Mouse (Mus musculus) macrophage (primary cell): Measurements from ENCODE around the gene Cebpb. TPM values are rescaled to one million over a fixed set of nuclear protein-coding genes. Genes with fewer than 3 reads are reported as not detected.

ENCODE experiments used
- H3K27ac ChIP-seq: fragments of 350-480 bp; formaldehyde crosslinking; 2 replicates; pipeline ENCODE4 v1.9.0; 2021
- H3K36me3 ChIP-seq: fragments of 350-480 bp; formaldehyde crosslinking; 2 replicates; pipeline ENCODE4 v1.9.0; 2021; ENCODE audit errors: inconsistent target
- H3K4me3 ChIP-seq: fragments of 350-480 bp; formaldehyde crosslinking; 2 replicates; pipeline ENCODE4 v1.9.0; 2021; ENCODE audit errors: inconsistent target
- H3K79me2 ChIP-seq: fragments of 350-480 bp; formaldehyde crosslinking; 2 replicates; pipeline ENCODE4 v1.9.0; 2021; ENCODE audit errors: inconsistent target
- WGBS: methylation state at CpG from one replicate; pipeline ENCODE4 v1.1.7; 2026; ENCODE audit warnings: inconsistent platforms; ENCODE audit not compliant: missing documents; 5-methylcytosine and 5-hydroxymethylcytosine counted together
- polyA plus RNA-seq: library from polyadenylated mRNA; stranded (reverse); fragments of 250-400 nt; gene quantifications from 3 replicates; pipeline ENCODE4 v1.2.4, GENCODE M21; 2018; ENCODE audit warnings: inconsistent platforms

Cebpb gene
- polyA plus RNA-seq, 1 experiment from 2014 or later = 4.8 TPM

- Histone ChIP-seq H3K79me2 (no peaks in the 10 kb centered on the region), H3K4me3 (no peak overlapping the region), H3K27ac (no peak overlapping the region), H3K36me3 (no peaks in the 10 kb centered on the region)
- 70% methylated on average over 16 of the region's 23 CpGs for WGBS
Measured at GRCm38 (mm10) chr2:167712872-167713821, 24.4 kb downstream of the Cebpb start.

- no peaks in the 10 kb centered on the region for H3K36me3 ChIP-seq
- WGBS = 96% methylated on average over 6 of the region's 6 CpGs
- H3K27ac ChIP-seq = peak overlapping the region; percentile 84; the same call in 1 of the 2 replicates
- H3K4me3 ChIP-seq = no peak overlapping the region
- H3K79me2 ChIP-seq = no peaks in the 10 kb centered on the region
Measured at GRCm38 (mm10) chr2:167714298-167714697, 25.6 kb downstream of the Cebpb start.

GRCm38 (mm10) chr2:167715008-167715407 is 26.3 kb downstream of the Cebpb start:
- H3K79me2 ChIP-seq = no peaks in the 10 kb centered on the region
- H3K27ac ChIP-seq = peak overlapping the region; percentile 84
- WGBS = 37% methylated on average over 6 of the region's 6 CpGs
- H3K36me3 ChIP-seq = no peaks in the 10 kb centered on the region
- H3K4me3 ChIP-seq = no peak overlapping the region

GRCm38 (mm10) chr2:167717208-167717607 is 28.5 kb downstream of the Cebpb start:
- no peak overlapping the region for H3K4me3 ChIP-seq
- peak overlapping the region; percentile 84 for H3K27ac ChIP-seq
- no peaks in the 10 kb centered on the region for H3K79me2 ChIP-seq
- WGBS = 0% methylated on average over 1 of the region's 1 CpGs
- no peaks in the 10 kb centered on the region for H3K36me3 ChIP-seq

- WGBS = 93% methylated on average over 4 of the region's 4 CpGs
- no peaks in the 10 kb centered on the region for H3K79me2 ChIP-seq
Measured at GRCm38 (mm10) chr2:167719520-167719919, 30.8 kb downstream of the Cebpb start.

GRCm38 (mm10) chr2:167721159-167721882 is 32.6 kb downstream of the Cebpb start:
- Histone ChIP-seq H3K4me3 (no peak overlapping the region), H3K79me2 (no peaks in the 10 kb centered on the region)
- WGBS = 91% methylated on average over 11 of the region's 11 CpGs

More at GRCm38 (mm10) chr2:167719520-167719919, 30.8 kb downstream of the Cebpb start:
- H3K4me3 ChIP-seq = no peak overlapping the region
- H3K36me3 ChIP-seq = no peaks in the 10 kb centered on the region
- no peak overlapping the region for H3K27ac ChIP-seq

GRCm38 (mm10) chr2:167722538-167722937 is 33.8 kb downstream of the Cebpb start:
- H3K36me3 ChIP-seq = no peaks in the 10 kb centered on the region
- no peak overlapping the region for H3K4me3 ChIP-seq
- H3K27ac ChIP-seq = no peak overlapping the region
- WGBS = 92% methylated on average over 6 of the region's 6 CpGs
- H3K79me2 ChIP-seq = no peaks in the 10 kb centered on the region

More at GRCm38 (mm10) chr2:167721159-167721882, 32.6 kb downstream of the Cebpb start:
- Histone ChIP-seq H3K27ac (no peak overlapping the region), H3K36me3 (no peaks in the 10 kb centered on the region)

- Histone ChIP-seq H3K4me3 (no peak overlapping the region), H3K27ac (no peak overlapping the region), H3K36me3 (no peaks in the 10 kb centered on the region), H3K79me2 (no peaks in the 10 kb centered on the region)
- 44% methylated on average over 11 of the region's 11 CpGs for WGBS
Measured at GRCm38 (mm10) chr2:167723589-167724206, 35.0 kb downstream of the Cebpb start.

- H3K79me2 ChIP-seq = no peaks in the 10 kb centered on the region
- H3K4me3 ChIP-seq = no peak overlapping the region
- WGBS = 93% methylated on average over 10 of the region's 10 CpGs
- H3K27ac ChIP-seq = no peak overlapping the region
- H3K36me3 ChIP-seq = no peaks in the 10 kb centered on the region
Measured at GRCm38 (mm10) chr2:167725879-167726278, 37.2 kb downstream of the Cebpb start.

GRCm38 (mm10) chr2:167727161-167727560 is 38.4 kb downstream of the Cebpb start:
- WGBS = 47% methylated on average over 13 of the region's 13 CpGs
- Histone ChIP-seq H3K36me3 (no peaks in the 10 kb centered on the region), H3K4me3 (no peak overlapping the region), H3K79me2 (no peaks in the 10 kb centered on the region), H3K27ac (no peak overlapping the region)

GRCm38 (mm10) chr2:167730036-167730435 is 41.3 kb downstream of the Cebpb start:
- whole genome bisulfite sequencing = 94% methylated on average over 4 of the region's 7 CpGs
- no peak overlapping the region for H3K27ac ChIP-seq
- H3K36me3 ChIP-seq = no peaks in the 10 kb centered on the region
- H3K79me2 ChIP-seq = no peaks in the 10 kb centered on the region
- no peak overlapping the region for H3K4me3 ChIP-seq

GRCm38 (mm10) chr2:167731149-167731548 is 42.4 kb downstream of the Cebpb start:
- Histone ChIP-seq H3K4me3 (no peak overlapping the region), H3K79me2 (no peaks in the 10 kb centered on the region), H3K36me3 (no peaks in the 10 kb centered on the region), H3K27ac (no peak overlapping the region)
- 97% methylated on average over 13 of the region's 13 CpGs for WGBS

- no peaks in the 10 kb centered on the region for H3K36me3 ChIP-seq
- no peak overlapping the region for H3K4me3 ChIP-seq
- H3K27ac ChIP-seq = no peak overlapping the region
- no peaks in the 10 kb centered on the region for H3K79me2 ChIP-seq
- 42% methylated on average over 9 of the region's 10 CpGs for WGBS
Measured at GRCm38 (mm10) chr2:167734861-167735260, 46.1 kb downstream of the Cebpb start.

GRCm38 (mm10) chr2:167739030-167739429 is 50.3 kb downstream of the Cebpb start:
- H3K36me3 ChIP-seq = no peaks in the 10 kb centered on the region
- 48% methylated on average over 5 of the region's 6 CpGs for WGBS
- no peak overlapping the region for H3K4me3 ChIP-seq
- no peak overlapping the region for H3K27ac ChIP-seq
- H3K79me2 ChIP-seq = no peaks in the 10 kb centered on the region
